Mouse (Mus musculus) cerebellum, adult 8-10 months (tissue): ENCODE measurements around the gene Plppr3.
A peak's percentile ranks its signal among the peaks of the same experiment; 100 is the strongest.

Source experiments
- DNase-seq: peaks from one replicate; pipeline ENCODE4 v3.0.0; 2022

Plppr3 gene

GRCm38 (mm10) chr10:79874290-79874862 is at the start of gene Plppr3, which contains the start of gene Prtn3:
Gene Plppr3 (minus strand): TSS chr10:79874634.
Gene Prtn3 (plus strand): TSS chr10:79874476.
- no peak for DNase-seq

GRCm38 (mm10) chr10:79921572-79921971 is 47.1 kb upstream of the Plppr3 start:
- DNase-seq = no peak

GRCm38 (mm10) chr10:79920958-79921535 is 46.6 kb upstream of the Plppr3 start, which contains the start of gene R3hdm4:
Gene R3hdm4 (minus strand): TSS chr10:79921208.
- no peak for DNase-seq

GRCm38 (mm10) chr10:79920056-79920890 is 45.8 kb upstream of the Plppr3 start:
- DNase-seq = no peak

GRCm38 (mm10) chr10:79919251-79919849 is 44.9 kb upstream of the Plppr3 start:
- DNase-seq = no peak

- DNase-seq = no peak
These were observed 44.0 kb upstream of the Plppr3 start for GRCm38 (mm10) chr10:79918231-79919078.

- no peak for DNase-seq
These were observed 43.2 kb upstream of the Plppr3 start for GRCm38 (mm10) chr10:79917532-79918100.

- DNase-seq = peak; percentile 85
These were observed 42.5 kb upstream of the Plppr3 start, which contains the start of gene Kiss1r for GRCm38 (mm10) chr10:79916808-79917531. Gene Kiss1r (plus strand): TSS chr10:79916971.

- no peak for DNase-seq
These were observed 41.6 kb upstream of the Plppr3 start for GRCm38 (mm10) chr10:79916081-79916480.

GRCm38 (mm10) chr10:79914948-79915596 is 40.6 kb upstream of the Plppr3 start:
- no peak for DNase-seq

GRCm38 (mm10) chr10:79914131-79914947 is 39.9 kb upstream of the Plppr3 start:
- DNase-seq = no peak

GRCm38 (mm10) chr10:79912412-79912811 is 38.0 kb upstream of the Plppr3 start:
- DNase-seq = no peak

- DNase-seq = no peak
These were observed 36.1 kb upstream of the Plppr3 start, which contains the start of gene Gm26602 for GRCm38 (mm10) chr10:79910556-79910955. Gene Gm26602 (plus strand): TSS chr10:79910856.

GRCm38 (mm10) chr10:79909092-79909922 is 34.9 kb upstream of the Plppr3 start:
- DNase-seq = no peak

GRCm38 (mm10) chr10:79908167-79909091 is 34.0 kb upstream of the Plppr3 start, which contains the start of gene Med16:
Gene Med16 (minus strand): TSS chr10:79908923.
- peak; percentile 99 for DNase-seq

- no peak for DNase-seq
These were observed 33.0 kb upstream of the Plppr3 start for GRCm38 (mm10) chr10:79907415-79907814.

GRCm38 (mm10) chr10:79906712-79907111 is 32.3 kb upstream of the Plppr3 start:
- no peak for DNase-seq
